Mouse (Mus musculus) liver, adult 2 months (tissue): ENCODE measurements around the gene Rras. TPM values are rescaled to one million over a fixed set of nuclear protein-coding genes. Genes with fewer than 3 reads are reported as not detected.

Source experiments
- DNase-seq: peaks from one replicate; pipeline ENCODE4 v3.0.0-alpha.2; 2011; ENCODE audit warnings: low read depth, low spot score; ENCODE audit errors: extremely low read depth
- H3K27ac ChIP-seq: fragments of 200-500 bp; replicated peaks from 2 replicates; pipeline ENCODE4 v1.5.1; 2012; ENCODE audit warnings: low read depth, mild to moderate bottlenecking, control low read depth, inconsistent platforms, low read length; ENCODE audit not compliant: insufficient read depth
- H3K27me3 ChIP-seq: fragments of 200-500 bp; 2 replicates; pipeline ENCODE4 v1.6.1; 2012; ENCODE audit warnings: mild to moderate bottlenecking, moderate library complexity, low read length, inconsistent platforms; ENCODE audit not compliant: control insufficient read depth, insufficient read depth
- H3K36me3 ChIP-seq: fragments of 200-500 bp; 2 replicates; pipeline ENCODE4 v1.6.1; 2012; ENCODE audit warnings: low read length, inconsistent platforms; ENCODE audit not compliant: control insufficient read depth, insufficient read depth
- H3K4me1 ChIP-seq: fragments of 200-500 bp; 2 replicates; pipeline ENCODE4 v1.6.1; 2011; ENCODE audit warnings: low read length; ENCODE audit not compliant: control insufficient read depth, insufficient read depth
- H3K4me3 ChIP-seq: fragments of 200-500 bp; 2 replicates; pipeline ENCODE4 v1.5.1; 2011; ENCODE audit warnings: low read depth, mild to moderate bottlenecking, control low read depth, low read length, moderate library complexity; ENCODE audit not compliant: insufficient read depth
- H3K79me2 ChIP-seq: fragments of 200-500 bp; 2 replicates; pipeline ENCODE4 v1.6.1; 2012; ENCODE audit warnings: inconsistent platforms, mild to moderate bottlenecking, low read length, moderate library complexity; ENCODE audit not compliant: control insufficient read depth, insufficient read depth
- H3K9ac ChIP-seq: fragments of 200-500 bp; 2 replicates; pipeline ENCODE4 v1.6.1; 2012; ENCODE audit warnings: low read depth, mild to moderate bottlenecking, control low read depth, inconsistent platforms, low read length
- CTCF ChIP-seq: fragments of 200-500 bp; IDR thresholded peaks from 2 replicates; pipeline ENCODE4 v1.5.1; 2011; ENCODE audit warnings: low read depth, low read length, control low read depth
- POLR2A ChIP-seq: fragments of 200-500 bp; IDR thresholded peaks from 2 replicates; pipeline ENCODE4 v1.6.1; 2011; ENCODE audit warnings: low read length, control low read depth; ENCODE audit not compliant: insufficient read depth; ENCODE audit errors: extremely low read depth
- WGBS: fragments of 180-500 bp; shearing (Covaris S2); methylation state at CpG from one replicate; pipeline ENCODE4 v1.1.7; 2018; 5-methylcytosine and 5-hydroxymethylcytosine counted together
- polyA plus RNA-seq: library from polyadenylated mRNA; depleted of rRNA; stranded (reverse); fragments of >200 nt; gene quantifications from 2 replicates; pipeline ENCODE4 v1.2.3, GENCODE M21; 2012
- total RNA-seq: library from RNA; depleted of rRNA; stranded (reverse); fragments of >200 nt; gene quantifications from 2 replicates; pipeline ENCODE4 v1.2.3, GENCODE M21; 2014

The Rras gene
- total and polyA plus RNA-seq, 2 experiments, result 8.9 to 54.9 TPM

DNA sequence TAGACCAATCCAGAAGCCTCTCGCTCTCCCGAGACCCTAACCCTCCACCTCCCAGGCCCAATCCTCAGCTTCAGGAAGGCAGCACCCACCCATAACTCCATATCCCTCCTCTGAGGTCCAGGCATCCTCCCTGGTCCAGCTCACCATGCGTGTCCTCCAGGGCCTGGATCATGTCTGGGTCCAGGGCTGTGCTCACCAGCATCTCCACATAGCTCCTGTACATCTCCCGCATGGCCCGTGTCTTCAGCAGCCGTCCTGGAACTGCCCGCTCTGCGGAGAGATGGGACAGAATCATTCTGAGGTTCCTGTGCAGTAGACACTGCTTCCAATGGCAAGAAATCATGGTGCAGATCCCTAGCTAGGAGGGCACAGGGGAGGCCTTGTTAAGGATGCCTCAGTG lies 13.1 kb downstream of the Rras start:
- DNase-seq, result no peak
- no peaks in the 10 kb centered on the region for H3K79me2 ChIP-seq
- peaks cover 25% of the 10 kb centered on the region for H3K36me3 ChIP-seq
- H3K9ac ChIP-seq, result no peak overlapping the region
- H3K4me3 ChIP-seq, result no peak overlapping the region
- H3K27ac ChIP-seq, result no peak overlapping the region
- H3K4me1 ChIP-seq, result no peaks in the 10 kb centered on the region
- TF ChIP-seq POLR2A (no peak), CTCF (no peak)
- no peaks in the 10 kb centered on the region for H3K27me3 ChIP-seq
- 96% methylated on average over 8 of the region's 8 CpGs for WGBS

DNA sequence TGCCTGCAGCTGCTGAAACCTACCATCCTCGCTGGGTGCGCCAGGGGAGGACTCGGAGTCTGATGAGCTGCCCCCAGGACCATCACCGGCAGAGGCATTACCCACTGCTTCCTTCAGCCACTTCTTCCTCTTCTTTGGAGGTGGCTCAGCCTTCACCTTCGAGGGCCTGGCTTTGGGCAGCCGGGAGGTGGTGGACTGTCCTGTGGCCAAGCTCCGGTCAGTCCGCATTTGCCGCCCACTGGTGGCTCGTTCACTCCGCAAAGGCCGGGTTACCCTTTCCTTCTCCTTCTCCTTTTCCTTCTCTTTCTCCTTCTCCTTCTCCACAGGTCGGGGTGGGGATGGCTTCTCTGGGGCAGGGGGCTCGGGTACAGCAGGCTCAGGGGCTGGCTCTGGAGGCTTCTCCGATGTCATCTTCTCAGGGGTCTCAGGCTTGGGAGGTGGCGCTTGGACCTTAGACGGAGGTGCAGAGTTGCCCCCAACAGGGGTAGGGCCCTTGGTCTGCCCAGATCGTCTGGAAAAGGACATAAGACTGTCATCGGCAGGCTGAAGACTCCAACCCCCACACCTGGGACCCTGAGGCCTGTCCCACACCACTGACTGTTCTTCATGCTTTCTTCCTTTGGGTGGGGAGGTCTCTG lies 16.1 kb downstream of the Rras start:
- H3K27me3 ChIP-seq, result no peaks in the 10 kb centered on the region
- peaks cover 25% of the 10 kb centered on the region for H3K36me3 ChIP-seq
- TF ChIP-seq CTCF (no peak), POLR2A (no peak)
- no peaks in the 10 kb centered on the region for H3K4me1 ChIP-seq
- no peak overlapping the region for H3K27ac ChIP-seq
- 95% methylated on average over 19 of the region's 19 CpGs for WGBS
- H3K79me2 ChIP-seq, result no peaks in the 10 kb centered on the region
- no peak overlapping the region for H3K4me3 ChIP-seq
- H3K9ac ChIP-seq, result no peak overlapping the region
- no peak for DNase-seq

GRCm38 (mm10) chr7:45035631-45036030 lies 17.9 kb downstream of the Rras start:
- H3K27me3 ChIP-seq, result no peaks in the 10 kb centered on the region
- 86% methylated on average over 3 of the region's 3 CpGs for WGBS
- no peaks in the 10 kb centered on the region for H3K79me2 ChIP-seq
- H3K4me1 ChIP-seq, result no peaks in the 10 kb centered on the region
- peaks cover 24% of the 10 kb centered on the region for H3K36me3 ChIP-seq
- no peak overlapping the region for H3K27ac ChIP-seq
- TF ChIP-seq POLR2A (no peak), CTCF (no peak)
- H3K9ac ChIP-seq, result no peak overlapping the region
- DNase-seq, result no peak
- no peak overlapping the region for H3K4me3 ChIP-seq

- WGBS, result 85% methylated on average over 11 of the region's 11 CpGs
- H3K79me2 ChIP-seq, result no peaks in the 10 kb centered on the region
- H3K4me3 ChIP-seq, result no peak overlapping the region
- H3K27me3 ChIP-seq, result no peaks in the 10 kb centered on the region
- no peak overlapping the region for H3K9ac ChIP-seq
- H3K27ac ChIP-seq, result no peak overlapping the region
- no peak for DNase-seq
- H3K36me3 ChIP-seq, result peaks cover 20% of the 10 kb centered on the region
- TF ChIP-seq CTCF, result no peak
- TF ChIP-seq POLR2A, result no peak
- H3K4me1 ChIP-seq, result no peaks in the 10 kb centered on the region
Measured at GRCm38 (mm10) chr7:45036702-45037101, 18.9 kb downstream of the Rras start.

DNA sequence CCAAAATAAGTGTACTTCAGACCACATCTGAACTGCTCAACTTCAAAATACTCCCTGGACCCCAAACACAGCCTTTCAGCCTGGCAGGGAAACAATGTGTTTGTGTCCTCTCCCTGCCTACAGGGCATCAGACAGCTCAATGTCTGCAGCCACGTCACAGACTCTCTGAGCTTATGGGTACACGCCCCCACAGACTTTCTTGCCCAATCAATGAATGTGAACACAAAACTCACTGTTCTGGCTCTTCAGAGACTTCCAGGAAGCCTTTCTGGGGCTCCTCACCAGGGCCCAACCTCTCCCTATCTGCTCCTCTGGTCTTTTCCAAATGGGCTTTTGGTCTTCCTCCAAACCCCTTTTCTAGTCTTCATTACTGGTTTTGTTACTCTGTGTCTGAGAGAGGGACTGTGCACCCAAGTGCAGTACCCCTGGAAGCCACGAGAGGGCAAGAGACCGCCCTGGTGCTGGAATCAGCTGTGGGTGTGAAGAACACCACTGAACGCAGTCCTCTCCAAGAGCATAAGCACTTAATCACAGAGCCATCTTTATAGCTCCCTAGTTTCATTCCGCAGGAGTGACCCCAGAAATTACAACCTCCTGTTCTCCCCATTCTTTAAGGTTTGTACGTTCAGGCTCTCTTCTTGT lies 20.1 kb downstream of the Rras start:
- H3K4me1 ChIP-seq, result no peaks in the 10 kb centered on the region
- H3K79me2 ChIP-seq, result no peaks in the 10 kb centered on the region; the same call in 1 of the 2 replicates
- 64% methylated on average over 7 of the region's 7 CpGs for WGBS
- H3K9ac ChIP-seq, result no peak overlapping the region
- H3K4me3 ChIP-seq, result no peak overlapping the region
- no peaks in the 10 kb centered on the region for H3K27me3 ChIP-seq
- H3K36me3 ChIP-seq, result peaks cover 23% of the 10 kb centered on the region
- DNase-seq, result no peak
- TF ChIP-seq POLR2A (no peak), CTCF (peak; percentile 89)
- no peak overlapping the region for H3K27ac ChIP-seq

DNA sequence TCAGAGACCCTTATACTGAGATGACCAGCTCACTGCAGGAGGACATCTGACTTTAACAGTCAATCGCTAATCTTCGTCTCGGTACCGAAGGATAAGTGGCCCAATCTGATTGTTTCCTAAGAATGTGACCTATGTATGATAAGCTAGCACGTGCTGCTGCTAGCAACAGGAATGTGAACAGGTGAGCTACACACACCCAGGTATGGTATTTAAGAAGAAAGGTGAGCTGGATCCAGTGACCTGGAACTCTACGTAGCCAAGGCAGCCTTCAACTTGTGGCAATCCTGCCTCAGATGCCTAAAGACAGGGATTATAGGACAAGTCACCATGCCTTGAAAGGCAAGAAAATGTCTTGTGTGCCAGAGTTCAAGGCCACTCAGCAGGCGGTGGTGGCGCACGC lies 20.6 kb downstream of the Rras start:
- DNase-seq, result no peak
- Histone ChIP-seq H3K79me2 (no peaks in the 10 kb centered on the region; the same call in 1 of the 2 replicates), H3K27me3 (no peaks in the 10 kb centered on the region), H3K4me1 (no peaks in the 10 kb centered on the region), H3K36me3 (peaks cover 21% of the 10 kb centered on the region), H3K27ac (no peak overlapping the region), H3K9ac (no peak overlapping the region), H3K4me3 (no peak overlapping the region)
- TF ChIP-seq CTCF (no peak), POLR2A (no peak)
- WGBS, result 96% methylated on average over 9 of the region's 9 CpGs
